Mouse (Mus musculus) G1E-ER4 (cell line): ENCODE data around the gene Mrps27. TPM values are rescaled to one million over a fixed set of nuclear protein-coding genes. Genes with fewer than 3 reads are reported as not detected.

Experiments used
- GATA1 ChIP-seq: IDR thresholded peaks from one replicate; pipeline ENCODE4 v1.8.0; 2012; ENCODE audit warnings: low read length, inconsistent platforms
- polyA plus RNA-seq: library from polyadenylated mRNA; stranded (reverse); fragments of >175 nt; gene quantifications from 2 replicates; pipeline ENCODE4 v1.2.3, GENCODE M21; 2012

Mrps27 gene
- polyA plus RNA-seq, 1 experiment: 17.2 TPM

GRCm38 (mm10) chr13:99399373-99399772 is 54.8 kb downstream of the Mrps27 start:
- no peak for TF ChIP-seq GATA1

- TF ChIP-seq GATA1: no peak
Measured at GRCm38 (mm10) chr13:99409216-99409615, 64.6 kb downstream of the Mrps27 start.

- no peak for TF ChIP-seq GATA1
Measured at GRCm38 (mm10) chr13:99410611-99411515, 66.3 kb downstream of the Mrps27 start.

GRCm38 (mm10) chr13:99411761-99412160 is 67.2 kb downstream of the Mrps27 start:
- TF ChIP-seq GATA1: no peak

GRCm38 (mm10) chr13:99412477-99413080 is 68.0 kb downstream of the Mrps27 start:
- no peak for TF ChIP-seq GATA1

- TF ChIP-seq GATA1: no peak
Measured at GRCm38 (mm10) chr13:99413481-99414351, 69.1 kb downstream of the Mrps27 start.

GRCm38 (mm10) chr13:99414352-99414742 is 69.8 kb downstream of the Mrps27 start:
- TF ChIP-seq GATA1: no peak

GRCm38 (mm10) chr13:99416601-99417000 is 72.0 kb downstream of the Mrps27 start:
- TF ChIP-seq GATA1: no peak

GRCm38 (mm10) chr13:99423581-99423980 is 79.0 kb downstream of the Mrps27 start:
- TF ChIP-seq GATA1: no peak

- no peak for TF ChIP-seq GATA1
Measured at GRCm38 (mm10) chr13:99433068-99434008, 88.8 kb downstream of the Mrps27 start.

- TF ChIP-seq GATA1: no peak
Measured at GRCm38 (mm10) chr13:99434494-99434893, 89.9 kb downstream of the Mrps27 start.

GRCm38 (mm10) chr13:99437051-99437450 is 92.5 kb downstream of the Mrps27 start:
- TF ChIP-seq GATA1: no peak

- no peak for TF ChIP-seq GATA1
Measured at GRCm38 (mm10) chr13:99439357-99439756, 94.8 kb downstream of the Mrps27 start.

- no peak for TF ChIP-seq GATA1
Measured at GRCm38 (mm10) chr13:99440228-99440627, 95.6 kb downstream of the Mrps27 start.
